Mouse (Mus musculus): ENCODE results near the gene Prrg2.

DNA sequence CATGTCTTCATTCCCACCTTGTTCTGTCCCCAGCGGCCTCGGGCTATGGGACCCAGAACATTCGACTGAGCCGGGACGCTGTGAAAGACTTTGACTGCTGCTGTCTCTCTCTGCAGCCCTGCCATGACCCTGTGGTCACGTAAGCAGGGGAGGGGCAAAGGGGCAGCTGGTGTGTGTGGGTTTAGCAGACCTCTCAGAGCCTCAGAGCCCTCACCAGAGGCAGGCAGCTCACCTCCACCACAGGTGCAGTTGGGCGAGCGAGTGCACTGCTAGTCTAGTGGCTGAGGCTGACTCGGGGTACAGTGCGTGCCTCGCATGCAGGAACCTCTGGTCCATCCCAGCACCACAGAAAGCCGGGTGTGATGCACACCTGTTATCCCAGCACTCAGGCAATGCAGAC lies 11.5 kb upstream of the Prrg2 start:
- no peak for TF ChIP-seq MAFK (IDR thresholded peaks at IDR 0.05; ENCODE audit: insufficient read depth, low read depth, low read length)
- no peak for TF ChIP-seq HCFC1 (IDR thresholded peaks at IDR 0.05; ENCODE audit: borderline replicate concordance, insufficient read depth, low read length)
- TF ChIP-seq ZNF384 (IDR thresholded peaks at IDR 0.05; ENCODE audit: low read depth, low read length), result no peak
